Mouse (Mus musculus): ENCODE data around the gene Anp32b.

The Anp32b gene

DNA sequence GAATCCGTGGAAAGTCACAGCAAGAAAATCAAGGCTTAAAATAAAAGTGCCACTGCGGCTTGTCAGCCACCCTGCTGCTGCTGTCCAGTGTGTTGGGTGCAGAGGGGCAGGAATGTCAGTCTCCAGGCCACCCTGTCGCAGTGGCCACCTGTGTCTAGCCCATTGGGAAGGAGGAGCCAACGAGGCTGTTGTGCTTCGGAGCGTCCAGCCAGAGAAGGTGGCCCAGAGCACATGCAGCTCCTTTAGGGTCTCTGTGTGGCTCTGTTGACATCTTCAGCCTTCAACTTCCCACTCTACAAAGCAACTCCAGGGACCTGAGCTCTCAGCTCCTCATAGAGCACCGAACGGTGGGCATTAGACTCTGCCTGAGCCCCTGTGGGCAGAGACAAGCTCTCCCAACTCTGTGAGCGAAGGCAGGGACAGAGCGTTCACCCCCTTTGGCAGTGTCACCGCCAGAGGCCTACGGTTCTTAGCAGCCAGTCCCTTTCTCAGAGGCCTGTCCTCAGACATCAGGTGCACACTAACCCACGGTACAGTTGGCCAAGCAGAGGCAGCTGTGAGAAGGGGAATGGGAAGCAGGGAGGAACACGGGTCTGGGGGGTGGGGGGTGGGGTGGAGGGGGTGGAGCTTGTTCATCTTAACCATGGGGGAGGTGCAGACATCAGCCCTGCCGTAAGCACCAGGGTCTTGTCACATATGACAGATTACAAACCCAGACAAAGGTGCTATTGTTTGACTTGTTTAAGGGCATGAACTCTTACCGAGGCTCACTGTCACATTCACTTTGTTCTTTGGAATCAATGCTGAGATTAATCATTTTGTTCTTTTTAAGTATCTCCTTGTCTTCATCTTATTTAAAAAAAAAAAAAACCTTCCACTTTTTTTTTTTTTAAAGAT, 52.2 kb downstream of the Anp32b start:
- in situ Hi-C loops (cut with MboI, MseI): no loop called here

DNA sequence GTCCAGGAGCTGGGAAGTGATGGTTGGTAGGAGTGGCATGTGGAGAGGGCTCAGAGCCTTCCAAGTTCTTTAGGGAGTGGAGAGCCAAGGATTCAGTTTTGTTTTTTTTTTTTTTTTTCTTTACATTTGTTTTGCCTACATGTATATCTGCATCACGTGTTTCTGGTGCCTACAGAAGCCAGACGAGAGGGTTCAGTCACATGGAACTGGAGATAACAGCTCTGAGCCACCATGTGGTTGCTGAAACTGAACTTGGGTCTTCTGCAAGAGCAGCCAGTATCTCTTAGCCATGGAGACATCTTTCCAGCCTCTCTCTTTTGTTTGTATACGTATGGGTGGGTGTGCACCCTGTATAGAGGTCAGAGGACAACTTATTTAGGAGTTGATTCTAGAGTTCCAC, 53.2 kb downstream of the Anp32b start:
- in situ Hi-C loops (cut with MboI, MseI): no loop called here

DNA sequence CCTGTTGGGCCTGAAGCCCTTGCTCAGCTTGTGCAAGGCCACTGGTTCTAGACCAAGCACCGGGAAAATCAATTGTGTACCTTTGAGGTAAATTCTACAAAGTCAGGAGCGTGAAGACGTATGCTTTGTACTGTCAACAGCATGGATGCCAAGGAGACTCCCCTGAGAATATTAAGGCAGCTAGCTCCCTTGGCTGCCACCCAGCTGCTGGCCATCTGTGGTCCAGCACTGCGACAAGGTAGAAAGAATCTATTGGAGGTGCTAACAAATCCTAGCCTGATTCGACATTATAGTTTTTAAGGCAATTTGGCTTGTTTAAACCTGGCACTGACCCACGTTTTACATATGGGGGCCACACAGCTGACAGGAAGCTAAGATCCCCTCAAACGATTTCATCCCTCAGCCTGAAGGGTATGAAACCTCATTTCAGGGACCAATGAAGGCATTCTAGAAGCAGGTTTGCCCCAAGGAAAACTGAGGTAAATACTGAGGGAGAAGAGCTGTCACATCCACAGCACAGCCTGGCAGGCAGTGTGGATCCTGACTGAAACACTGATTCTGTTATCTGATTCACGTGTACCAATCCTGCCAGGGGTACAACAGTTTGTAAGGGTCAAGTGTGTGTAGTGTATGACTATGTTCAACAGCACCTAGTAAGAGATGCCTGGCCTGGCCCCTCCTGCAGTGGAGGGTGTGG, 54.8 kb downstream of the Anp32b start:
- in situ Hi-C loops (cut with MboI, MseI): no loop called here

DNA sequence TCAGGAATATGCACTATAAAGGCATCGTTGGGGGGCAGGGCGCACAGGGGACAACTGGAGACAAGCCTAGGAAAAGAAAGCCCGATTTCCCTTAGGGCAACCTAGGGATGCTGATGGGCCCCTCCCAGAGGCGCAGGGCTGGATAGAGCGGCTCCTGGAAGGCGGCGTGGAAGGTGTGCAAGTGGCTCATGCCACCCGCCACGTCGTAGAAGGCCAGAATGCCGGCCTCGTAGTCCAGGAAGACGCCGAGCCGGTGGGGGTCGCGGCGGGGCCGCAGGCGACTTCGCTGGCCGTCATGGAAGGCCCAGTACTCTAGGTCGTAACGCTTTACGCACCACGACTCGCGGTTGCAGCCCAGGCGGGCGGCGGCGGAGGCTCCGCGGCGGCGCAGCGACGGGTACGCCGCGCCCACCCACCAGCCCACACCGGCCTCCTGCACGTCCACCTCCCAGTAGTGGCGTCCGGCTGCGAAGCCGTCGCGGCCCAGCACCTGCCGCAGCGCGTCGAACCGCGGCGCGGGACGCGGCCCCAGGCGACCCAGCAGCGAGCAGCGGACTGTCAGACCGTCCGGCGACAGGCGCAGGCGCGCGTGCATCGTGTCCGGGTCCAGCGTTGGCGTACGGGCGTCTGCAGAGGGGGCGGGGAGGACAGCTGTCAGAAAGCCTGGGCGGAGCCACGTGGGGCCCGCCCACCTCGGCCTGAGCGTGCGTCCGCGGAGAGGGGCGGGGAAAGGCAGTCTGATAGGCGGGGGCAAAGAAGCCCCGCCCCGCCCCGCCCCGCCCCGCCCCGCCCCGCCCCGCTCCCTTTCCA, 56.3 kb downstream of the Anp32b start:
- in situ Hi-C loops (cut with MboI, MseI): no loop called here

DNA sequence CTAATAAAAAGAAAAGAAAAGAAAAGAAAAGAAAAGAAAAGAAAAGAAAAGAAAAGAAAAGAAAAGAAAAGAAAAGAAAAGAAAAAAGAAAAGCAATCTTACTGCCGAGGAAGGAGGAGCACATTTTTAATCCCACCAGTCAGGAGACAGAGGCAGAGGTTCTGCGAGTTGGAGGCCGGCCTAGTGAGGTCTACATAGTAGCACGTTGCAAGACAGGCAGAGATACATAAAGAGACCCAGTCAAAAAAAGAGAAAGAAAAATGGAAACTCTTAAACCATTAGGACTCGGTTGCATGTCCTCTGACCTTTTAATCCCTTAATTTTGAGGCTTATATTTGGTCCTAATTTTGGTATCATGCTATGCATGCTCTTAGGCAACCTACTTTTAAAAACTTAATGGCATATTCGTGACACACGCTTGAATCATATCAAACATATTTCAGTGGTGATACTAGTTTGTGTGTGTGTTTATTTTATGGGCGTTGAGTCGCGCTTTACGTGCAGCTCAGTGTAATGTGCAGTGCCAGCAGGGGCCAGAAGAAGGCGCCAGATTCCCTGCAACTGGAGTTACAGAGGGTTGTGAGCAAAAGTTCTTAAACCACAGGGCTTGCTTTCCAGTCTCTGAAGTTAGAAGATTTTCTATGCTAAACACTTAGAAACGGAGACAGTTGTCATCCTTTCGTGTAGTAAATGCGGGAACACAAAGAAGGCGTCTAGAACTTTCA, 57.2 kb downstream of the Anp32b start:
- in situ Hi-C loops (cut with MboI, MseI): no loop called here

DNA sequence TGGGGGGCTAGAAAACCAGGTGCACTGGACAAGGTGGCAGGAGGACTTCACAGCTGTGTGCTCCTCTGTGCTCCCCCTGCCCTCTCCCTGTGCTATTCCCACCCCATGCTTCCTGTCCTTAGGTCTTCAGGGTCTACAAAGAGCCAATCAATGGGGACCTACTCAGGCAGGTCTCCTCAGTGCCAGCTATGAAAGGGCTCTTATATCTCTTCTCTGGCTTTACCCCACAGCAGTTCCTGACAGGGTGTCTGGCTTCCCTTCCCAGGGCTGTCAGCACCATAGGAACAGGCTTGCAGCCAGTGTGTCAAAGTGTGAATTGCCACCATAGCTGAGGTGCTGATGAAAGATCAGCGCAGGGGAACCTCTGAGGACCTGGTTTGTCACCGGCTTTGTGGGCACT, 69.8 kb downstream of the Anp32b start:
- in situ Hi-C loops (cut with MboI, MseI): no loop called here

DNA sequence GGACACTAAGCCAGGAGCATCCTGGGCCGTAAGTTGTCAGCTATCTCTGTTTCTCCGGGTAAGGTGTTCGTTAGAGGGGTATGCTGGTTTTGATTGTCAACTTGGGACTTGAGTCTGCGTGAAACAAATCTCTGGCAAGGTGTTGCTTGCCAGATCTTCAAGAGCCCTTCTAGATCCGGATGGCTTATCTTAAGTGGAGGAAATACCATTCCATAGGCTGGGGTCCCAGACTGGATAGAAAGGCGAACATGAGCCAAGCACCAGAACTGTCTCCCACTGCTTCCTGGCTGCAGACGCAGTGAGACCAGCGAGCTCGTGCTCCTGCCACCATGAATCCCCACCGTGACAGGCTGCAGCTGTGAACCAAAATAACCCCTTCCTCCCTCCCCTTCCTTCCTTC, 70.8 kb downstream of the Anp32b start:
- in situ Hi-C loops (cut with MboI, MseI): no loop called here

Measured in T-helper 17 cell (primary cell).